Mouse (Mus musculus) v-Abl transformed pro-B cells (cell line): ENCODE results near the gene Mrpl53.

ENCODE experiments used
- in situ Hi-C, 2 experiments: fragments of 400-800 bp; cut with MboI; formaldehyde crosslinking; loops; one replicate each; pipeline ENCODE4 v1.15.1; 2025; ENCODE audit not compliant: unreplicated experiment in 2 of 2

Mrpl53 gene

DNA sequence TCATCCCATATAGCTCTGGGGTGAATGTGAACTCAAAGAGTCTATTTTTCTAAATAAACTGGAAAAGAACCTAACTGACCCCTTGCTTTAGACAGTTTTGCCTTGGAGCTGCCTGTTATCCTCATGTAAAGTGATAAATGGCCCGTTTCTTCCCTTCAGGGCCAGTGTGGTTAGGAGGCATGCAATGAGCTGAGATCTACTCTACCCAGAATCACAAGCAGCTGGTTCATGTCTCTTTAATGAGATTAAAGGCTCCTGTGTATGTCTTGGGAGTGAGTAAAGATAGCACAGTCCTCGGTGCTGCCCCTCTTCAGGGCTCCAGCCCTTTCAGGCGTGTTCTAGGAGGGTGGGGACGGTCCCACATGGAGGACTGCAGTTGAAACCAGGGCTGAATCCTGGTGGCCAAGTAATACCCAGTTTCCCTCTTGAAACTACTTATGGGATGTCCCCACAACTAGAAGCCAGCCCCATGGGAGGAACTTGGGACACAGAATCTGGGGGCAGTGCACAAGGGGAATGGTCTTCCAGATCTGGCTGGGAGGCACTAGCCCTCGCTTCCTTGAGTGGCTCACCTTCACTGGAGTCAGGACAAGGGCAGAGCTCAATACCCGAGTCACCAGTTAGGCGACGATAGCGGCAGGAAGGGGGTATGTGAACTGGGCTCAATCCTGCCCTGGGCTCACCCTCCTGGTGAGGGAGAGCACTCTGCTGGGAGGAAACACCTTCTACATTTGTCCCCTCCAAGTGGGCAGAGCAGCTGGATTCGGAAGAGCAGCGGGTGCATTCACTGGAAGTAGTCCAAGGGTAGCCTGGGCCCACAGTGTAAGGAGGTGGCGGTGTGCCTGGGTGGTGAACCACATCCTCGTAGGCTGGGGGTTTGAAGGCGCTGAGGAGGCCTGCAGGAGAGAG lies 10.2 kb downstream of the Mrpl53 start:
- in situ Hi-C loops = loop anchor here in 1 of 2 experiments (5.0 kb wide), 1 partner anchor 38 kb away; the partner anchor contains the start of genes 1700003E16Rik and Wdr54

DNA sequence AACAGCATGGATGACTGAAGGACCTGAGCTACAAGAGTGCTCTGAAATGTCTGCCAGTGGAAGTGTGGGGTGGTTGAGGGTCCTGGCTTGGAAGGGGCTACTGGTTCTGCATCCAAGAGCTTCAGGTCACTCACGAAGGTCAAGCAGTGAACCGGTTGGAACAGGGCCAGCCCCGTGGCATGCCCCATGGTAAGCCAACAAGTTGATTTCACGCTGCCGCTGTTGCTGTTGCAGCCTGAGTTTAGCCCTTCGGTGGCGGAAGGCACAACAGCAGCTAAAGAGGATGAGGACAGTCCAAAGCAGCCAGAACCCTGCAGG lies 10.9 kb downstream of the Mrpl53 start:
- in situ Hi-C loops = loop anchor here (5.0 kb wide), 2 partner anchors 38 to 388 kb away; partner anchors contain the start of genes 1700003E16Rik (in 1 of the 2), Dguok (in 1 of the 2) and Wdr54 (in 1 of the 2)

DNA sequence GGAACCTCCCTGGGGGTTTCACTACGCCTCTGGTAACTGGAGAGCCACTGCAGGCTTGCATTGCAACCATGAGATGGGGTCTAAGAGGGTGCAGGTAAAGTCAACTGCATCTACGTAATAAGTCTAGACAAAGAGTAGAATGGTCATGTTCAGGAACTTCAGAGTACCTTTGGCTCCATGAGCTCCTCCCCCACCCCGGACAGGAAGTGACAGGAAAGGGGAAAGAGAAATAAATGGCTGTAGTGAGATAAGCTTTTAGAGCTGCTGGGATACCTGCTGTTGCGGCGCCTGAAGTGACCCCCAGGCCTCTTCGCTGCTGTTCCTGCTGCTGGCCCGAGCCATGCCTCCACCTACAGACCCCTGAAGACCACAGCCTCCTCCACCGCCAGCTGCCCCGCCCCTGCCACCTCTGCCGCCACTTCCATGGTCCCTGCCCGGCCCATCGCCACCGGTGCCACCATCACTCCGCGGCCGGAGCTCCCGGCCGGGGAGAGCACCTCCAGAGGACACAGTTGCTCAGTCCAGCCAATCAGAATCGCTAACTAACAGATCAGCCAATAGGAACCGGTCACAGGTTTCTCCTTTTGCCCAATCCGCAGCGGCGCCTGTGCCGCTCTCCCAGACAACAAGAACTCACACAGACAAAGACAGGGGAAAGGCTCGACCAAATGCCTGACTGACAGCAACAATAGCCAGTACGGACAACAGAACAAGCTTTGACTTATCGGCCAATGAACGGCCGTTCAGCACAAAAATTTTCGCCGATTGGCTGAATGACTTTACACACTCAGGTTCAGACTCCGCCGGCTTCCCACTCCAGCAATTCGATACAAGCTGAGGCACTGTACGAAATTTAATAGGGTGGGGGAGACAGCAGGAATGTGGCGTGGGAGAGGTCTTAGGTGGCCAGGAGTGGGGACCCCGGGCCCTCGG lies 12.4 kb downstream of the Mrpl53 start, which contains the start of gene Wbp1:
Wbp1 (minus strand) TSS at position 630 of the 933 bp plus-strand sequence.
- in situ Hi-C loops = loop anchor here in 1 of 2 experiments (5.0 kb wide), 1 partner anchor 386 kb away; the partner anchor contains the start of gene Dguok

DNA sequence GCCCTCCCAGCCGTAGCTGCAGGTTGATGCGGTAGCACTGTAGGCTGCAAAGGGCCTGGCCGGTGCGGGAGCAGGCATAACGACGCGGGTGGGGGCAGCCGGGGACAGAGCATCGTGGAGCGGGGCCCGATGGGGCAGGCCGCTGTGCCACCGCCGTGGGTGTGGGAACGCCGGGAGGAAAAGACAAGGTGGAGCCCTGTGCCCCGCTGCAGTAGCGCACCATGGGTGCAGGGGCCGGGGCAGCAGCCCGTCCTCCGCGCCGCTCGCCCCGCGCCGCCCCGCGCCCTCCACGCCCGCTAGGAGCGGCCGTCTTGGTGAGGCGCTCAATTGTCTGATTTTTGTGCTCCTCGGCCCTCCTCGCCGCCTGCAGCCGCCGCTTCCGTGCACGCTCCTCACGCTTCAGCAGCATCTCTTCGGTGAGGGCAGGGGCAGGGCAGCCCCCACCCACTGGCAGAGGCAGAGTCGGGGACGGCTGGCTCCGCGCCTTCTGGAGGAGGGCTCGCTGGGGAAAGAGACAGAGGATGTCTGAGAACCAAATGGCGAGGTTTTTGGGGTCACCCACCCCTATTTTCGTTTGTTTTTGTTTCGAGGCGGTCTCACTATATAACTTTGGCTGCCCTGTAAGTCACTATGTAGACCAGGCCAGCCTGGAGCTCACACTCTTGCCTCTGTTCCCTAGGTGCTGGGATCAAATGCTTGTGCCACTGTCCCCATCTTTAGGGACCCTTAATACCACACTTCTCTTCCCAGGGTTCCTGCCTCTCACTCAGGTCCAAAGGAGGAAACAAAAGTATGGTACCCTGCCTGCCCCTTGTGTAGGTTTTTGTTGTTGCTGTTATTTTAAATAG lies 13.2 kb downstream of the Mrpl53 start:
- in situ Hi-C loops = loop anchor here in 1 of 2 experiments (5.0 kb wide), 1 partner anchor 385 kb away; the partner anchor contains the start of gene Dguok

DNA sequence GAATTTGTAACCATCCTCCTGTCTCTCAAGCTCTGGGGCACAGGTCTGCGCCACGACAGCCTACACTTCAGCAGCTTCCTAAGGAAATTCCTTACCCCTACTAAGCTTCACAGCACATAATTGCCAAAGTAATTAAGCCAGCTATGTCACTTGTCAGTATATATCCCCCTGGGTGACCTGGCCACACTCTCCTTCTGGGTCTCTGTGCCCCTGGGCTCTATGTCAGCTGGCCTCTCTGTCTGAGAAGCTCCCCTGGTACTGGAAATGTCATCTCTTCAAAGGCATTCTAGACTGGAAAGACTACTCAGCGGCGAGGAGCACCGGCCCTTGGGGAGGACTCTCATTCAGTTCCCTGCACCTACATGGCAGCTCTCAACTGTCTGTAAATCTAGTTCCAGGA lies 14.1 kb downstream of the Mrpl53 start:
- in situ Hi-C loops = loop anchor here in 1 of 2 experiments (5.0 kb wide), 1 partner anchor 384 kb away; the partner anchor contains the start of gene Dguok

DNA sequence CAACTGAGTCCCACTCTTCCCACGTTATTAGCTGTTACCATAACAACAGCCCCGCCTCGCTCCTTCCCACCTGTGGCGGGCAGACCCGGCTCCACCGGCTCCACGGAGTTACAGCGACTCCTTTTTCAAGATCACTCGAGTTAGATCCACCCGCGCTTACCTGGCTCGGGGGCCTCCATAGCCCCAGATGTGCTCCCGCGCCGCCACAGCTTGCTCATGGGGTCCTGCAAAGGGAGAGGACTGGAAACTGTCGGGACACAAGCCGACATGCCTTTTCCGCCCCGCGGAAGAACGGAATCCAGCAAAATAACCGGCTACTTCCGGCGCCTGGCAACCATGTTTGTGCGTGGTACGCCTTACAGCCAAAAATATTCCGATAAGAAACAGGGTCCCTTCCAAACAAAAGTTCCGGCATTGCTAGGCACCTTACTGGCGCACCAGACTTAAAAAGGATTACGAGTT lies 16.0 kb downstream of the Mrpl53 start:
- in situ Hi-C loops = loop anchor here in 1 of 2 experiments (5.0 kb wide), 1 partner anchor 382 kb away; the partner anchor contains the start of gene Dguok

DNA sequence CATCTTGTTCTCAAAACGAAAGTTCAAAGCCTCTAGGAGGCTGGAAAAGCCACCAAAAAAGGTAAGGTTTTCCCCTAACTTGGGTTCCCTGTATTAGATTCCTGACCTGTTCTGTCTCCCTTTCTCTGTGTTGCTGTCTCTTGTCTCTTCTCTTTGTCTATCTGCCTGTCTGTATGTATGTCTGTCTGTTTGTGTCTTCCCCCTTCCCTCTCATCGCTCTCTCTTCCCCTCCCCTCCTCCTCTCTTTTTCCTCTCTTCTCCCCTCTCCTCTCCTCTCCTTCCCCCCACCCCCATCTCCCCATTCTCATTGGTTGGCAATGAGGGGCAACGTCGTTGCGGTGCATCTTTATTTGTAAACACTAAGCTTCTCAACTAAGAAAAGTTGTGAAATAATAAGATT lies 16.5 kb downstream of the Mrpl53 start, which contains the start of gene Ino80b:
Ino80b (minus strand) TSS at position 101 of the 400 bp plus-strand sequence.
- in situ Hi-C loops = no loop called here

DNA sequence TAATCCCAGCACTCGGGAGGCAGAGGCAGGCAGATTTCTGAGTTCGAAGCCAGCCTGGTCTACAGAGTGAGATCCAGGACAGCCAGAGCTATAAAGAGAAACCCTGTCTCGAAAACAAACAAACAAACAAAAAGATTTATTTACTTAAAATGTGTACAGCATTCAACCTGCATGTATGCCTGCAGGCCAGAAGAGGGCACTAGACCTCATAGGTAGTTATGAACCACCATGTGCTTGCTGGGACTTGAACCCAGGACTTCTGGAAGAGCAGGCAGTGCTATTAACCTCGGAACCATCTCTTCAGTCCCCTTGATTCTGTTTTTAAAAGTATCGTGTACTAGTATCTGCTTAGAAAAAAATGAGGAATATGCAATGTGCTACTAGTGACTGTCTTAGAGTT lies 18.6 kb downstream of the Mrpl53 start:
- in situ Hi-C loops = no loop called here

DNA sequence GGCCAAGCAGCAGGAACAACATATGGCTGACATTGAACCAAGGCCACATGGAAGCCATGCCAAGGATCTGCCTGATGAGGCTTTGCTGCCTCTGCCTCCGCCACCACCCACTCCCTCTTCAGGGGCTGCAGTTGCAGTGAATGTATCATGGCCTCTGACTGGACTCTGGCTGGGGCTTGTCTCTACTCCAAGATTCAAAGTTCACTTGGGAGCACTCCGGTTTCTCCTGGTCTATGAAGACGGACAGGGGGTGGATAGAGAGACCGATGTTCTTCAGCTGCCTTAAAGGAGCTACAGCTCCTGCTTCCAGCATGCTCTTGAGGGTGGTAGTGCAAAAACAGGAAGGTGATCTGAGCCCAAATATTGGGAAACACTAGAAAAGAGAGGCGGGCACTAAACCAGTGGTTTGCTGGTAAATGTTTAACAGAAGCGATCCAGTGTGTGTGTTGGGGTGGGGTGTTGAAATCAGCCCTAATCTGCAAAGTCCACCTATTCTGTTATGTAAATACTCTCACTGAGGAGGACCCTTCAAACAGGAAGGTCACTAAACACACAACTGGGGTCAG lies 22.7 kb downstream of the Mrpl53 start:
- in situ Hi-C loops = no loop called here

DNA sequence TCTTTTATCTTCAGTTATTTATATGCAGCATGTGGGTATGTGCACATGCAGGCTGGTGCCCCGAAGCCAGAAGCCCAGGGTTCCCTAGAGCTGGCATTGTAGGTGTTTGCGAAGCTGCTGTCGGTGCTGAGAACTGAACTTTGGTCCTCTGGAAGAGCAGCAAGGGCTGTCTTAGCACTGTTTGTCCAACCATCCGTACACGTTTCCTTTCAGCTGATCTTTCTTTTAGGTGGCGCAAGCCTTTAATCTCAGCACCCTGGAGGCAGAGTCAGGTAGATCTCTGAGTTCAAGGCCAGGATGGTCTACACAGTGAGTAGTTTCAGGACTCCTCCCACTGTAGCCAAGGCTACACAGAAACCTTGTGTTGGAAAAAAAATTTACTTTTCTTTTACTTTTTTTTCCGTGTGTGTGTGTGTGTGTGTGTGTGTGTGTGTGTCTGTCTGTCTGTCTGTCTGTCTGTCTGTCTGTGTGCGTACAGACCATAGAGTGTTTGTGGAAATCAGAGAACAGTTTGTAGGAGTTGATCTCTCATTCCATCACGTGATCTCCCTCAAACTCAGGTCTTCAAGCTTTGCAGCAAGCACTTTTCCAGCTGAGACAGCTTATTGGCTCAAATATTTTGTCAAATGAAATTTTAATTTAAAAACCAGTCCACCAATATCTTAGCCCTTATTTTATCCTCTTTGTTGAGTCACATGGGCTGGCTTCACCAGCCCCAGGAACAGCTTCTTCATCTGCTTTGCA lies 23.5 kb downstream of the Mrpl53 start:
- in situ Hi-C loops = no loop called here

DNA sequence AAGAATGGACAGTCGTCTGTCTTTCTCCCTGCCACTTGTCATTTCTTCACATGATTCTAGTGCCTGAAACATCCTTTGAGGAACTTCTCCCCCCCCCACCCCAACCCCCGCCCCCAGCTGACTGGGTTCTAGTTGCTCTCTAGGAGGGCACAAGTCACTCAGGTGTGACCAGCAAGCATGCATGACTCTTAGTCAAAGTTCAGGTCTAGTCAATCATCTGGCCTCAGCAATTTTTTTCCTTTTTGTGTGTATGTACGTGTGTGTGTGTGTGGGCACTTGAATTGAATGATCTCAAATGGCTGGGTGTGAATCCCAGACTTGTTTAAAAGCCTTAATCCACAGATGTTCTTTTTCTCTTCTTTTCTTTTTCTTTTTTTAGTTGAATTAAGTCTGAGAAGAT lies 25.4 kb downstream of the Mrpl53 start:
- in situ Hi-C loops = no loop called here

DNA sequence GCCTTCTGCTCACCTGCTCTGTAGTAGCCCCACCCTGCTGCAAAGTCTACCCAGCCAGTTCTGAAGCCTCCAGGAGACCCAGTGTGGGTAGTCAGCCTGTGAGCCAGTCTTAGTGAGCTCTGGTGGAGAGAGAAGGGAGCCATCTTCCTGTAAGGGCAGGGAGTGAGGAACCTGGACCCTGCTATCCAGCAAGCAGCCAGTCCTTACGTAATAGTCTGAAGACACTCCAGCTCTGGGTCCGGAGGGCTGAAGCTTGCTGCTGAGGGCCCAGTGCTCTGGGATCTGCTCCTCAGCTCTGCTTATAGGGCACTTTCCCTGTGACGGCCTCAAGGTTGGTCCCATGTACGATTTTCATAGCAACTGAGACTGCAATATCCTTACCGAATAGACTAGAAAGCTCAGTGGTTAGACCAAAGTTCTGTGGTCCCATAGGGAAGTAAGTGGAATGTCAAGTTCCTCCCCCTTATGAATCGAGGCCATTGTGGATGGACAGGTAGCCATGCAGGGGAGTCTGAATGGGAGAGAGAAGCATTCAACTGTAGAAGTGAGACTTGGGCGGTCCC lies 26.2 kb downstream of the Mrpl53 start, which contains the start of gene Rtkn:
Rtkn (plus strand) TSS at position 513 of the 563 bp plus-strand sequence.
- in situ Hi-C loops = no loop called here

DNA sequence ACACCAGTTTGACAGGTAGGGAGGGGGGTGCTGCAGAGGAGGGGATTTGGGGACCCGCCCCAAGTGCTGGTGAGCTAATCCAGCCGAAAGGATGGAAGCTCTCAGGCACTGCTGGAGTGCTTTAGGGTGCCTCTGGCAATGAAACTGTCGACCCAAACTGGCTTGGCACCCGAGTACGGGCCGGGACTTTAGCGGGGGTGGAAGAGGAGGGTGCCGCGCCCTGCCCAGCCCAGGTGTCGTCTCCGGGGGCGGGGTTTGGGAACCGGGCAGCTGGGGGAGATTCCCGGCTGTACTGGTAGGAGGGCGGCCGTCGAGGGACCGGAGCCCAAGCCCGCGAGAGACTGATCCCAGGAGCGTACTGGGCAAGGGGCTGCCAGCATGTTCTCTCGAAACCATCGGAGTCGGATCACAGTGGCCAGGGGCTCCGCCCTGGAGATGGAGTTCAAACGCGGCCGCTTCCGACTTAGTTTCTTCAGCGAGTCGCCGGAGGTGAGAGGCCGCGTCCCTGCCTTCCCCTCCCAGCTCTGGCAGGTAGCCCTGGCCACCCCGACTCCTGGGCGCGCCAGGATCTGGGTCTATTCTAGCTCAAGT lies 26.8 kb downstream of the Mrpl53 start:
- in situ Hi-C loops = no loop called here

DNA sequence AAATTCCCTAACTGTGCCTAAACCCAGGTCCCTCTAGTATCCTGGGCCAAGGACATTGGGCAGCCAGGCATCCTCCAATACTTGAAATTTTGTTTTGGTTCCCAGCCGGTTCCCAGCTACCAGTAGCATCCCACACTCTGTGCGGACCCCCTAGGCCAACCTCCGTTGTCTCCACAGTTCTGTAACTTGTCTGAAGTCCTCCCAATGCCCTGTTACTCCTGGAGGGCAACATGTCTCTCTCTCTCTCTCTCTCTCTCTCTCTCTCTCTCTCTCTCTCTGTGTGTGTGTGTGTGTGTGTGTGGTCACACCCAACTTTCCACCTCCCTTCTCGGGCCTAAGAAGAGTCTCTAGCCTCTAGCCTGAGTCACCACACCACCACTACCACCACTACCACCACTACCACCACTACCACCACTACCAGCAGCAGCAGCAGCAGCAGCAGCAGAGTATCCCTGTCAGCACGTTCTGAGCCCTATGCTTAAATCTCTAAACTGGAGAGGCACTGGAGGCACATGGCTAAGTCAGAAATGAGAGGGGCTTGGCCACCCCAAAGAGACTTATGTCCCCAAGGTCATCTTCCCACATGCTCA lies 27.5 kb downstream of the Mrpl53 start:
- in situ Hi-C loops = no loop called here

DNA sequence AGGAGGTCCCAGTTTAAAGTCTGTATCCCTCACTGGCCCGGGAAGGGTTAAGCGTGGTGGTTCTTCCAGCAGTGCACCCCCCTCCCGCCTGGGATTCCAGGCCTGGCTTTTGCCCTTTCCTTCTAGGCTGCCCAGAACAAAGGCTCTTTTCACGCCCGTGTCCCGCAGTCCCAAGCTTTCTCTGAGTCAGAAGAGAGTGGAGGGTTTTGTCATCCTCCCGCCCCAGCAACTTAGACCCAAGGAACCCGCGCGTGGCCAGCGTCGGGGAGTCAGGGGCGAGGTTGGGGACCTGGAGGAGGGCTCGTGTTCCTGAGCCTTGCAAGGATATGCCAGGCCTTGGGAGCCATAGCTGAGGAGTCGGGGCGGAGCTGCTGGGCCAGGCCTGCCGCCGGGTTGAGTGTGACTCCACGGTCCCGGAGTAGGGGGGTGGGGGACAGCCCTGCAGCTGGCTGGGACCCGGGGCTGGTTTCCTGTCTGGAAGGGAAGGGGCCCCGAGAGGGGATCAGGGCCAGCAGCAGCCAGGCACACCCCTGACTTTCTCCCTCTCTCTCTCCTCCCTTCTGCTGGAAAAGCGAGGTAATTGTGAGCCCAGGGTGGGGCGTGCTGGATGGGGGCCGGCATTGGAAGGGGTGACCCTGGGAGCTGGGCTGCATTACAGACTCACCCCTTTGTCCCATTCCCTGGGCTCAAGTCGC lies 28.2 kb downstream of the Mrpl53 start:
- in situ Hi-C loops = no loop called here

DNA sequence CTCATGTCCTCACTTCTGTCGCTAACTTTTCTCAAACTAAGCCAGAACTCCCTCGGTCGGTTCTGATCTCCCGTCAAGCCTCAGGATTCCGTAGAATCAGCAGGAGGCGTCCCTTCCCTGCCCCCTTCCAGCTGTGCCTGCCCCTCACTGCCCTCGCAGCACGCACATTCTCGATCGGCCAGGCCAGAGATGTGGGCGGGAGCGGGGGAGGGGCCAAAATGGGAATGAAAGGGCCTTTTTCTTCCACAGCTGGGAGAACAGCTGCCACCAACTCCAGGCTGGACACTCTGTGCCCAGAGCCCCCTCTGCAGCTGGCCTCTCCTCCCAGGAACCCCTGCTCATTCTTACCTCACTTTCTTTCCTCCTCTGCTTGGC lies 28.7 kb downstream of the Mrpl53 start:
- in situ Hi-C loops = no loop called here

DNA sequence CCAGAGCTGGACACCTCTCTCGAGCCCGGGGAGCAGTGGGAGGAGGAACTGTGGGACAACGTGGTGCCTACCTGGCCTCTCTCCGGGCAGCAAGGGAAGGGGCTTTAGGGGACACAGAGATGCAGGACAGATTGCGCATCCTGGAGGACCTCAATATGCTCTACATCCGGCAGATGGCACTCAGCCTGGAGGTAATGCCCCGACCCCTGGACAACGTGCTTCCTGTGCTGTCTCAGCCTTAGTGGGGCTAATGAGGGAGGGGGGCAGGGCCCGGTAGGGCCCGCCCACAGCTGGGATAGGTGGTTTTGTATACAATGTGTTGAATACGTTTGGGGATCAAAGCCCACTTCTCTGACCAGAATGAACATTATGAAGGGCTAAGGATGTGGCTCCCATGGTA lies 29.2 kb downstream of the Mrpl53 start:
- in situ Hi-C loops = no loop called here
